Mouse (Mus musculus): ENCODE measurements around the gene Slc15a3.

Gene Slc15a3

DNA sequence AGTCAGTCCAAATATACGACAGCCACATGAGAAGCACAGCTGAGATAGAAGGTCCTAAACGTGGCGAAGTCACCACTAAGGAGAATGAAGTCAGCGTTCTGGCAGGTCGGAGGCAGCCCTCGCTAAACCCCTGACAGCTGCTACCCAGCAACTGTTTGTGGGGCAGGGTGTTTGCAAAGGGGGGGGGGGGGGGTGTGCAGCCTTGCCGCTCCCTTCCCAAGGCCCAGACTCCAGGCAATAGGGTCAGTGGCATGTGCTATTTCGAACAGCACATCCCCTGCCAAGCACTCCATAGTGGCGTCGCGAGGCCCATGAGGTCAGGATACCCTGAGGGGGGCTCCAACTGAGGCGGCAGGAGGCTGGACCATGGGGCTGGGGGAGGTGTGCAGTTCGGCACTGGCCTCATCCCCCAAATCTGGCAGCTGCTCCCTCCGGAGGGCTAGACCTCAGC is 41.5 kb downstream of the Slc15a3 start:
- Histone ChIP-seq H3K4me1 (replicated peaks; ENCODE audit: low read depth, low read length) (peaks cover 43% of the 10 kb centered on the region), H3K36me3 (ENCODE audit: insufficient read depth, low read length) (no peaks in the 10 kb centered on the region), H3K27me3 (ENCODE audit: insufficient read depth, low read length) (no peaks in the 10 kb centered on the region), H3K9me3 (ENCODE audit: low read length) (no peaks in the 10 kb centered on the region), H3K4me3 (replicated peaks; ENCODE audit: low read length) (peak overlapping the region; percentile 84)
- no peak for TF ChIP-seq NANOG (IDR thresholded peaks at IDR 0.05; ENCODE audit: borderline replicate concordance, low read length)

DNA sequence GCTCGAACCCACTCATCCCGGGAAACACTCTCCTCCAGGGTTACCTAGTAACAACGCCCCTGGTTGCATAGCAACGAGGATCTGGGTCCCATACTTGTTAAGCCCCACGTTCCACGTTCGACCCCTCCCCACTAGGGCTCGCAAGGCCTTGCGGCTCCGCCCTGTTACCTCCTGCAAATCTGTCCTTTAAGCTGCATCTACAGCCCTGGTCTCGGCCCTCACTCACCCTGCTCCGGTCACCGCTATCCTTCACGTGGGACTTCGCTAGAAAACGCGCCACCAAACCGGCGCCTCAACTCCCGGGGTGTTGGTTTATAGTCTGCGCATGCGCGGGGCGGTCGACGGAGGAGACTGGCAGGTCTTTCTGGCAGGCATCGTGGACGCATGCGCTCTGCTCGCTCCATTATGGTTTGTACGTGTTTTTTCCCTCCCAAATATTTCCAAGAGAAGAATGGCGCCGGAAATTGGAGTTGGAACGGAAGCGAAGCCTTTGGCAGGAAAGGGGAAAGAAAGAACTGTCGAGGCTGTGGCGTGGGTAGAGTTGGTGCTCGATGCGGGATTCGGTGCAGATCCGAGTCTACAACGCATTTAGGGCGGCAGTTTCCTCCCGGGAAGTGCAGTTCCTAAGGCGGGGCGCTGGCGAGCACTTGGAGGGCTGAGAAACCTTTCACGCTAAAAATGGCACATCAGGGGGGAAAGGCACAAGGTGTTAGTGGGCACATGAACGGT is 42.1 kb downstream of the Slc15a3 start, which contains the start of gene Tmem109:
TSS of gene Tmem109 (minus strand) at position 576 of the 729 bp plus-strand sequence.
- Histone ChIP-seq H3K4me1 (replicated peaks; ENCODE audit: low read depth, low read length) (peaks cover 43% of the 10 kb centered on the region), H3K9me3 (ENCODE audit: low read length) (no peaks in the 10 kb centered on the region), H3K4me3 (replicated peaks; ENCODE audit: low read length) (peak within 1 kb of the TSS; percentile 84), H3K27me3 (ENCODE audit: insufficient read depth, low read length) (no peaks in the 10 kb centered on the region), H3K36me3 (ENCODE audit: insufficient read depth, low read length) (no peaks in the 10 kb centered on the region)
- no peak for TF ChIP-seq NANOG (IDR thresholded peaks at IDR 0.05; ENCODE audit: borderline replicate concordance, low read length)
- TF ChIP-seq CTCF (conservative IDR thresholded peaks at IDR 0.05; ENCODE audit: low read length), result peak; percentile 13; the same call in 1 of the 2 replicates

DNA sequence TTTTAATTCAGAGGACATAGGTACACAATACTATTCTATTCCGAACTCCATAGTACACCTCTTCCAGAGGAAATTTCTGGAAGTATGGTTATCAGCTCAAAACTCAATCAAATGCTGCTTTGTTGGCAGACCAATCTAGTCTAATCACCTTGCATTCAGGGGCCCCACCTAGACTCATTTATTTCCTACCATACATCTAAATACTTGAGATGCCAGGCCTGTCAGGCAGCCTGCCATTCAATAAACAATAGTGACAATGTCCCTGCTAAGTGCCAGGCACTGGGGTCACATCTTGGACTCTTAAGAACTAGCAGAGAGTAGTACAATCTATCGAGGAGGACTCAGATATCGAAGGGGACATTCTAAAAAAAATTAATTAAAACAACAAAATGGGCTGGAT is 52.7 kb downstream of the Slc15a3 start:
- Histone ChIP-seq H3K27me3 (ENCODE audit: insufficient read depth, low read length) (0 out of 2 replicates have a peak, but pooled peaks cover 3% of the 10 kb centered on the region), H3K9me3 (ENCODE audit: low read length) (no peaks in the 10 kb centered on the region), H3K4me3 (replicated peaks; ENCODE audit: low read length) (no peak overlapping the region), H3K4me1 (replicated peaks; ENCODE audit: low read depth, low read length) (peaks cover 37% of the 10 kb centered on the region), H3K36me3 (ENCODE audit: insufficient read depth, low read length) (peaks cover 5% of the 10 kb centered on the region)
- no peak for TF ChIP-seq POU5F1 (IDR thresholded peaks at IDR 0.05; ENCODE audit: borderline replicate concordance, low read length)
- no peak for TF ChIP-seq NANOG (IDR thresholded peaks at IDR 0.05; ENCODE audit: borderline replicate concordance, low read length)
- no peak for TF ChIP-seq CTCF (conservative IDR thresholded peaks at IDR 0.05; ENCODE audit: low read length)

DNA sequence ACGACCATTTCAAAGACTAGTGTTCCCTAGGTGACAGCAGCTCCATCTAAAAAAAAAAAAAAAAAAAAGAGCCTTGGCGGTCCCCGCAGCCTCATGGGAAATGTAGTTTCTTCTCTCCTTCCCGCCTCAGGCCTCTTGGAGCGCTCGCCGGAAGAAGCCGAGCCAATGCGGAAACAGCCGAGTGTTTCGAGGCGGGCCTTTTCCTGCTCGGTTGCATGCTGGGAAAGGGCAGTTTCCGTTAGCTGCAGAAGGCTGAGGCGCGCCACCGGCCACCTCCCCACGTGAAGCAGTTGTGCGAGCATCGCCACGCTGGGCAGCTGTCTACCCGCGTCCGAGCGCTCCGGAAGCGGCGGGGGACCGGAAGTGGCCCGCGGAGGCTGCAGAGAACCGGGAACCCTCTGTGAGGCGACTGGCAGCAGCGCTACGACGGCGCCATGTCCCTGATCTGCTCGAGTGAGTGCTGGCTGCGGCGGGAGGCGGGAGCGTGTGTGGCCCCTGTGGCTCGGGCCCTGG is 55.5 kb downstream of the Slc15a3 start, which contains the start of gene Prpf19:
TSS of gene Prpf19 (plus strand) at position 216 of the 513 bp plus-strand sequence.
- peak within 1 kb of the TSS; percentile 98 for H3K4me3 ChIP-seq (replicated peaks; ENCODE audit: low read length)
- TF ChIP-seq CTCF (conservative IDR thresholded peaks at IDR 0.05; ENCODE audit: low read length), result no peak
- H3K9me3 ChIP-seq (ENCODE audit: low read length), result no peaks in the 10 kb centered on the region
- peaks cover 34% of the 10 kb centered on the region for H3K36me3 ChIP-seq (ENCODE audit: insufficient read depth, low read length)
- H3K27me3 ChIP-seq (ENCODE audit: insufficient read depth, low read length), result no peaks in the 10 kb centered on the region
- peaks cover 55% of the 10 kb centered on the region for H3K4me1 ChIP-seq (replicated peaks; ENCODE audit: low read depth, low read length)

DNA sequence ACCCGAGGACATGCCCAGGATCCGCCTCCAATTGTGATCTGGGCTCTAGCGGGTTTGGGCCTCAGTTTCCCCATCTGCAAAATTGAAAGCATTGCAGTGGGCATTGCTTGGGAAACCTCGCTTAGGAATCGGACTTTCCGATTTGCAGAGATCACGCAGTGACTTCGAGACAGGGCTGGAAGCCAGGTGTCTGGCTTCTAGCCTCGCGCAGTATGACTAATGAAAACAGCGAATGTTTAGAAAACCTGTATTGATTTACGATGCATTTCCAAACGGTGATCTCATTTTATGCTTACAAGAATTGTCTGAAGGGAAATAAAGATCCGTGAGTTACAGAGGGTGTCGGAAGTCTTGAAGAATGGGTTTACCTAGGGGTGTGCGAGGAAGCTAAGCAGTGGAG is 56.2 kb downstream of the Slc15a3 start:
- Histone ChIP-seq H3K27me3 (ENCODE audit: insufficient read depth, low read length) (no peaks in the 10 kb centered on the region), H3K9me3 (ENCODE audit: low read length) (no peaks in the 10 kb centered on the region), H3K36me3 (ENCODE audit: insufficient read depth, low read length) (peaks cover 40% of the 10 kb centered on the region), H3K4me1 (replicated peaks; ENCODE audit: low read depth, low read length) (peaks cover 50% of the 10 kb centered on the region), H3K4me3 (replicated peaks; ENCODE audit: low read length) (peak overlapping the region; percentile 98)
- TF ChIP-seq POU5F1 (IDR thresholded peaks at IDR 0.05; ENCODE audit: borderline replicate concordance, low read length) (no peak), CTCF (conservative IDR thresholded peaks at IDR 0.05; ENCODE audit: low read length) (no peak), NANOG (IDR thresholded peaks at IDR 0.05; ENCODE audit: borderline replicate concordance, low read length) (no peak)

DNA sequence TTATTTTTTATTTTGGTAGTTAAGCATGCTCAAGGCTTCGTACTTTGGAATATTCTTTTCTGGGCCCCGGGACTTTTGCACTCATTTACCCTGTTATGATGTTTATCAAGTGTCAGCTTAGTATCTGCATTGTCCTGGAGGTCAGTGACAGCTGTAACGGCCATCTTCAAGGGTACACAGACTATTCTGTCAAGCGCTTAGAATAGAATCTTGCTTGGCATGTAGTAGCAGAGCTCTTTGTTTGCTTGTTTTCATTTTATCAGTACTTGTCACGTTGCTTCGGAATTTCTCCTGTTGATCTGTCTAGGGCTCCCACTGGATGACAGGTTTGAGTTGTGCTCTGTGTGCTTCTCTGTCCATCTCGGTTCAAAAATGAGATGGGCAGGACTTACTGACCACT is 57.3 kb downstream of the Slc15a3 start:
- no peaks in the 10 kb centered on the region for H3K27me3 ChIP-seq (ENCODE audit: insufficient read depth, low read length)
- peaks cover 52% of the 10 kb centered on the region for H3K36me3 ChIP-seq (ENCODE audit: insufficient read depth, low read length)
- peaks cover 41% of the 10 kb centered on the region for H3K4me1 ChIP-seq (replicated peaks; ENCODE audit: low read depth, low read length)
- TF ChIP-seq CTCF (conservative IDR thresholded peaks at IDR 0.05; ENCODE audit: low read length) (no peak), POU5F1 (IDR thresholded peaks at IDR 0.05; ENCODE audit: borderline replicate concordance, low read length) (no peak), NANOG (IDR thresholded peaks at IDR 0.05; ENCODE audit: borderline replicate concordance, low read length) (no peak)
- H3K9me3 ChIP-seq (ENCODE audit: low read length), result no peaks in the 10 kb centered on the region
- peak overlapping the region; percentile 98; the same call in 1 of the 2 replicates for H3K4me3 ChIP-seq (replicated peaks; ENCODE audit: low read length)

DNA sequence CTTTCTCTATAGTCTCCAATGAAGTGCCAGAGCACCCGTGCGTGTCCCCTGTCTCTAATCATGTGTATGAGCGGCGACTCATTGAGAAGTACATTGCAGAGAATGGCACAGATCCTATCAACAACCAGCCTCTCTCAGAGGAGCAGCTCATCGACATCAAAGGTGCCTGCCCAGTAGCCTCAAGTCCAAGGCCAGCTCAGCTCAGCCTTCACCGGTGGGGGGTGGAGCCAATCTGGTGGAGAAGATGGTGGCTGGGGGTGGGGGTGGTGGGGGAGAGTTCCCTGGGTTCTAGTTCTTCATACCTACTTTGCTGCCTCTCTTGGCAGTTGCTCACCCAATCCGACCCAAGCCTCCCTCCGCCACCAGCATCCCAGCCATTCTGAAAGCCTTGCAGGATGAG is 58.0 kb downstream of the Slc15a3 start:
- Histone ChIP-seq H3K4me1 (replicated peaks; ENCODE audit: low read depth, low read length) (peaks cover 41% of the 10 kb centered on the region), H3K4me3 (replicated peaks; ENCODE audit: low read length) (no peak overlapping the region), H3K27me3 (ENCODE audit: insufficient read depth, low read length) (no peaks in the 10 kb centered on the region), H3K9me3 (ENCODE audit: low read length) (no peaks in the 10 kb centered on the region), H3K36me3 (ENCODE audit: insufficient read depth, low read length) (peaks cover 58% of the 10 kb centered on the region)
- TF ChIP-seq POU5F1 (IDR thresholded peaks at IDR 0.05; ENCODE audit: borderline replicate concordance, low read length) (no peak), CTCF (conservative IDR thresholded peaks at IDR 0.05; ENCODE audit: low read length) (no peak), NANOG (IDR thresholded peaks at IDR 0.05; ENCODE audit: borderline replicate concordance, low read length) (no peak)

DNA sequence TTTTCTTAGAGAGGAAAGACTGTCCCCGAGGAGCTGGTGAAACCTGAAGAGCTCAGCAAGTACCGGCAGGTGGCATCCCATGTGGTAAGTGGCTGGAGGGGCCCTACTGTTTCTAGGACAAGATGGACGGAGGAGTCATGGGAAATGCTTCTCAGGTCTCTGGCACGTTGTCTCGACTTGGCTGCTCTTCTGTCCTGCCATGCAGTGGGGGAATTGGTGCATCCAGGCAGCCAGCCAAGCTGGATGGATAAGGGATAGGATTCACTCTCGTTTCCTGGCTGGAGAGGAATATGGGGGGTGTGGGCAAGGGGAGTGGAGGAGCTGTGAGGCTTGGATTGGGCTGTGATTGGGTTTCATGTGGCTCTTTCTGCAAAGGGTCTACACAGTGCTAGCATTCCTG is 60.8 kb downstream of the Slc15a3 start:
- TF ChIP-seq CTCF (conservative IDR thresholded peaks at IDR 0.05; ENCODE audit: low read length), result no peak
- no peak for TF ChIP-seq NANOG (IDR thresholded peaks at IDR 0.05; ENCODE audit: borderline replicate concordance, low read length)
- TF ChIP-seq POU5F1 (IDR thresholded peaks at IDR 0.05; ENCODE audit: borderline replicate concordance, low read length), result no peak
- Histone ChIP-seq H3K36me3 (ENCODE audit: insufficient read depth, low read length) (peaks cover 86% of the 10 kb centered on the region), H3K4me3 (replicated peaks; ENCODE audit: low read length) (no peak overlapping the region), H3K4me1 (replicated peaks; ENCODE audit: low read depth, low read length) (peaks cover 45% of the 10 kb centered on the region), H3K9me3 (ENCODE audit: low read length) (no peaks in the 10 kb centered on the region), H3K27me3 (ENCODE audit: insufficient read depth, low read length) (no peaks in the 10 kb centered on the region)

DNA sequence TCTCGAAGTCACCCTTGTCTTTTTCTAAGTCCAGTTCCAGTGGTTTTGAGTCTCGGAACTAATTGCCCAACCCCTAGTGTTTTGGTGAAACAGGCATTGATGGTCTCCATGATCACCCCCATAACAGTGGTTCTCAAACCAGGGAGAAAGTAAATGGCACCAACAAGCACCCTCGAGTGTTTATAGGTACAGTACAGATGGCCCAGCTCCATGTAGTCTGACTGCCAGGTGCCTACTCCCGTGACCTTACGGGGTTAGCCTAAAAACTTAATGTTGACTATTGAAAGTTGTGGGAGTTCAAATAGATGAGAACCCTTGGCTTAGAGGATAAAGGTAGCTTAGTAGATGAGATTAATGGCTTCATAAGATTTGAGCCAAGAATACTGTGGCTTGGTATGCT is 61.5 kb downstream of the Slc15a3 start:
- no peaks in the 10 kb centered on the region for H3K9me3 ChIP-seq (ENCODE audit: low read length)
- TF ChIP-seq NANOG (IDR thresholded peaks at IDR 0.05; ENCODE audit: borderline replicate concordance, low read length) (no peak), POU5F1 (IDR thresholded peaks at IDR 0.05; ENCODE audit: borderline replicate concordance, low read length) (no peak), CTCF (conservative IDR thresholded peaks at IDR 0.05; ENCODE audit: low read length) (no peak)
- no peak overlapping the region for H3K4me3 ChIP-seq (replicated peaks; ENCODE audit: low read length)
- no peaks in the 10 kb centered on the region for H3K27me3 ChIP-seq (ENCODE audit: insufficient read depth, low read length)
- peaks cover 93% of the 10 kb centered on the region for H3K36me3 ChIP-seq (ENCODE audit: insufficient read depth, low read length)
- H3K4me1 ChIP-seq (replicated peaks; ENCODE audit: low read depth, low read length), result peaks cover 39% of the 10 kb centered on the region
